Mouse (Mus musculus): ENCODE measurements around the gene Rpl14. TPM values are rescaled to one million over a fixed set of nuclear protein-coding genes. Genes with fewer than 3 reads are reported as not detected.
"Not testable (repeated sequence)": the region's sequence is repeated elsewhere in the genome, so short reads cannot be mapped to it uniquely, and the experiment has no call there.

Rpl14 gene
- polyA plus RNA-seq (2016; fragmentation: Nextera tagmentation; extraction: Ambion mirVana), result 722 and 731 TPM in 2 replicates

DNA sequence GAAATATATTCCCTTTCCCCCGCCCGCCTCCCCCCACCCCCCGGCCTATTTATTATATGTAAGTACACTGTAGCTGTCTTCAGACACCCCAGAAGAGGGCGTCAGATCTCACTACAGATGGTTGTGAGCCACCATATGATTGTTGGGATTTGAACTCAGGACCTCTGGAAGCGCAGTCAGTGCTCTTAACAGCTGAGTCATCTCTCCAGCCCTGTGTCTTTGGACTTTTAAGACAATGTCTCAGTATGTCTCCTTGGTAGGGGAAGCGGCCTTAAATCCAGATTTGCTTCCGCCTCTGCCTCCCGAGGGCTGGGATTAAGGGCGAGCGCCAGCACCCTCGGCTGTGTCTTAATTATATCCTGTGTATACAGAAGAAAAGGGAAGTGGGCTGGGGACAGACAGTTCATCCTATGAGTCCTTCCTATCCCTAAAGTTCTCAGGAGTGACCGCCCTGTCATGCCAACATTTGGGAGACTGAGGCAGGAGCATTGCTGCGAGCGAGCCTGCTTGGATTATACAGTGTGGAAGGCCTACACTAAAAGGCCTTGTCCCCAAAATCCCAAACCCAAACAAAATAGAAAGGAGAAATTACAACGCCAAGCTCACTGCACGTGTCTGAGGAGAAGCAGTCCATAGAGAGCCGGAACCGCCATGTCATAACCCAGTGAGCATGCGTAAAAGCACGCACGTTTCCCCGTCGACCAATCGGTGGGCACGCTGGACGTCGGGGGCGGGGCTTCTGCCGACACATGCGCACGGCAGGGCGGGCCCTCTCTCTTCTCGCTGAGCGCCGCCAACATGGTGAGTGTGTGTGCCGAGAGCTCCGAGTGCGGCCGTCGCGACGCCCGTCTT lies at the start of gene Rpl14:
Rpl14 (plus strand) TSS at position 704 of the 852 bp plus-strand sequence.
- H3K9ac ChIP-seq, result peak within 1 kb of the TSS; percentile 97
- H3K4me3 ChIP-seq, result peak within 1 kb of the TSS; percentile 87
- H3K4me2 ChIP-seq, result peak within 1 kb of the TSS; percentile 90
- no peaks in the 10 kb centered on the region for H3K27me3 ChIP-seq (replicated peaks)
- H3K9me3 ChIP-seq (replicated peaks), result 0 out of 2 replicates have a peak, but pooled peaks cover 3% of the 10 kb centered on the region
- WGBS (ENCODE audit: insufficient replicate concordance), result 4% methylated on average over 43 of the region's 43 CpGs
- H3K4me1 ChIP-seq, result peaks cover 85% of the 10 kb centered on the region
- peaks cover 46% of the 10 kb centered on the region for H3K36me3 ChIP-seq
- peak; percentile 90 for ATAC-seq
- peak within 1 kb of the TSS; percentile 89 for H3K27ac ChIP-seq

DNA sequence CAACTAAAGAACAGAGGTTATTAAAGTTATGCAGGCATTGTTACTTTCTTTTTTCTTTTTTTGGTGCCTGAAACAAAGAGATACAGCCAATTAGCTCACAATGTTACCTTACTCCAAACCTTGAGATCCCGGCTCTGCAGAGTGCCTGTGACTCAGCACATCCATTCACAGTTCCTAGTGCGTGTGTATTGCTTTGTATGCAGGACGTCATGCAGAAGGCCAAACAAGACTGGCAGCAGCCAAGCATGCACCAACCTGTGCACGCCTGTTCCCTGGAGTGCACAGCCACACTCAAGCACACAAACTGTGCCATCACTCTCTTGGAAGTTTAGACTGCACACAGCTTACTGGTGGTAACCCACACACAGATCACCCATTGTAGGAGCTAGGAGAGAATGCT lies 44.0 kb upstream of the Rpl14 start:
- H3K9me3 ChIP-seq (replicated peaks), result no peaks in the 10 kb centered on the region
- H3K4me3 ChIP-seq, result no peak overlapping the region
- no peak overlapping the region for H3K27ac ChIP-seq
- ATAC-seq, result no peak
- no peak overlapping the region for H3K9ac ChIP-seq
- WGBS (ENCODE audit: insufficient replicate concordance), result 59% methylated on average over 4 of the region's 4 CpGs
- 0 out of 2 replicates have a peak, but pooled peaks cover 3% of the 10 kb centered on the region for H3K27me3 ChIP-seq (replicated peaks)
- H3K4me1 ChIP-seq, result no peaks in the 10 kb centered on the region
- no peaks in the 10 kb centered on the region for H3K36me3 ChIP-seq
- no peak overlapping the region for H3K4me2 ChIP-seq

DNA sequence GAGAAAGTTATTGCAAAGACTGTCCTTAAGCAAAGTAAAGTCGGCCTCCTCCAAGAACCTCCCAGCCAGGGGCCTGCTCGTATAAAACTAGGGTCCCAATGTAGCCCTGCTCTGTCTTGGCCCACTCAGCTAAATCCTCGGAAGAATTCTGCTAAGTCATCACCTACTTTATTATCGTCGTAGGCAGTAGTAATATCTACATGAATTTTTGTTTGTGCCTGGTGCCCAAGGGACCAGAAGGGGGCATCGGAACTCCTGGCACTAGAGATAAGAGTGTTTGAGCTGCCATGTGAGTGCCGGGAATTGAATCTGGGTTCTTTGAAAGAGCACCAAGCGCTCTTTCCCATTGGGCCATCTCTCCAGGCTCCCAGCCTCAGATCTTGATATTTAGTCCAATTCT lies 43.3 kb upstream of the Rpl14 start:
- WGBS (ENCODE audit: insufficient replicate concordance), result 73% methylated on average over 8 of the region's 8 CpGs
- Histone ChIP-seq H3K36me3 (no peaks in the 10 kb centered on the region), H3K27me3 (replicated peaks) (no peaks in the 10 kb centered on the region), H3K4me1 (no peaks in the 10 kb centered on the region), H3K27ac (no peak overlapping the region), H3K9me3 (replicated peaks) (peaks cover 2% of the 10 kb centered on the region; the same call in 1 of the 2 replicates), H3K4me3 (no peak overlapping the region), H3K4me2 (no peak overlapping the region), H3K9ac (no peak overlapping the region)
- no peak for ATAC-seq

DNA sequence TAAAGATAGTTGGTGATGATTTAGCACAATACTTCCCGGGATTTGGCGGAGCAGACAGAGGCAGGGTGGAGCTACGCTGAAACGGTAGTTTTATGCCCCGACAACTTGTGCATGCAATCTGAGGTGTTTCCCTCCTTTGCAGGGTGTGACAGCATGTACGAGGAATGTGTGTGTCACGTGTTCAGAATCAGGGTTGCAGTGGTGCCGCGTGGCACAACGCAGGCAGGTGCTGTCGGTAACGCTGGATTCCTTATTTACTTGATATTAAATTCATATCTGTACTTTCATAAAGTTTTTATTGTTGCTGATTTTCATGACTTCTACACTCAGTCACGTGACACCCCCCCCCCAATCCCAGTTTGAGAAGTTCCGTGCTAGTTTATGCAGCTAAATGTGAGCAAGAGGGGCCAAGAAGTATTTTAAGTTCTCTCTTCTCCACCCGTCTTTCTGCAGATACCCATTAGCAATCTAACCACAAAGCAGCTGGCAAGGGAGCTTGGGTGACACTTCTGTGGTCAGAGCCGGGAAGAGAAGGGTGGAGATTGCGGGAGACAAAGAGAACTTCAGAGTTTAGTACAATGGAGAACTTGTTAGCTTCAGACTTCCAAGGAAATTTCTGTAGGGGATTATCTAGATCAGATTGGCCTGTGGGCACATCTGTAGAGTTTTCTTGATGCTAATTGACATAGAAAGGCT lies 42.3 kb upstream of the Rpl14 start:
- no peaks in the 10 kb centered on the region for H3K36me3 ChIP-seq
- H3K9ac ChIP-seq, result no peak overlapping the region
- H3K27ac ChIP-seq, result no peak overlapping the region
- no peak overlapping the region for H3K4me2 ChIP-seq
- H3K27me3 ChIP-seq (replicated peaks), result no peaks in the 10 kb centered on the region
- no peak overlapping the region for H3K4me3 ChIP-seq
- 68% methylated on average over 17 of the region's 17 CpGs for WGBS (ENCODE audit: insufficient replicate concordance)
- no peak for ATAC-seq
- no peaks in the 10 kb centered on the region for H3K4me1 ChIP-seq
- peaks cover 7% of the 10 kb centered on the region; the same call in 1 of the 2 replicates for H3K9me3 ChIP-seq (replicated peaks)

DNA sequence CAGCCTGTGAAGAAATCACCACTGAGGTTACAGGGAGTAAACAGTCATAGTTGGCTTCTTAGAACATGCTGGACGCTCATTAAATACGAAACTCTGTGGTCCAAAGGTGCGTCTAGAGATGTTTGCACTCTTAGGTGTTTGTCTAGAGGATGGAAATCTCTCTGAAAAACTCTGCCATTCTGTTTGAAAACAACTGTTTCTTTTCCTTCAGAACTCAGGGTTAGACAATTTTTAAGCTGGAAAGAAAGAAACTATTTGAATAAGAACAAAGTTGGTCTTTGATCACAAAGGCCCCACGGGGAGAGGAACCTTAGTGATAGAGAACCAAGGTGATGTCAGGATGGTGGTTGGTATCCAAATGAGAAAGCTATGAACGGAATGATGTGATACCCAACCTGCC lies 40.8 kb upstream of the Rpl14 start:
- WGBS (ENCODE audit: insufficient replicate concordance), result 72% methylated on average over 5 of the region's 5 CpGs
- H3K4me3 ChIP-seq, result no peak overlapping the region
- H3K27me3 ChIP-seq (replicated peaks), result no peaks in the 10 kb centered on the region
- no peak for ATAC-seq
- no peak overlapping the region for H3K4me2 ChIP-seq
- H3K9ac ChIP-seq, result no peak overlapping the region
- H3K27ac ChIP-seq, result no peak overlapping the region
- no peaks in the 10 kb centered on the region for H3K36me3 ChIP-seq
- H3K9me3 ChIP-seq (replicated peaks), result peaks cover 7% of the 10 kb centered on the region; the same call in 1 of the 2 replicates
- no peaks in the 10 kb centered on the region for H3K4me1 ChIP-seq

DNA sequence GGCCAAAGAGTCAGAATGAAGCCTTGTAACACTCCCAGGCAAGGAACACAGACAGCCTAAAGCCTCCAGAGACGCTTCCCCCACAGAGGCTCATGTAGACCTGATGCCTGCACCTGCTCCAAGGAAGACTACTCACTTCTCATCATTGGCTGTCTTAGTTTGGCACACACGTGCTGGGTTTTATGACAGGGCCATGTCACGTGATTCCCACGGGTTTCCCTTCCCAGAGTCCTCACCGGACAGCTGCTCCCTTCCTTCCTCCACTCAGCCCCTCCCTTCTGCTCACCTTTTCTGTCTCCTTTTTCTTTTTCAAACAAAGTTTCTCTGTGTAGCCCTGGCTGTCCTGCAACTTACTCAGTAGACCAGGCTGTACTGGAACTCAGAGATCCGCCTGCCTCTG lies 39.2 kb upstream of the Rpl14 start:
- Histone ChIP-seq H3K4me1 (no peaks in the 10 kb centered on the region), H3K27ac (no peak overlapping the region), H3K27me3 (replicated peaks) (0 out of 2 replicates have a peak, but pooled peaks cover 7% of the 10 kb centered on the region), H3K4me3 (no peak overlapping the region), H3K36me3 (no peaks in the 10 kb centered on the region), H3K9me3 (replicated peaks) (peaks cover 7% of the 10 kb centered on the region; the same call in 1 of the 2 replicates), H3K9ac (no peak overlapping the region), H3K4me2 (no peak overlapping the region)
- no peak for ATAC-seq
- WGBS (ENCODE audit: insufficient replicate concordance), result 70% methylated on average over 6 of the region's 6 CpGs

DNA sequence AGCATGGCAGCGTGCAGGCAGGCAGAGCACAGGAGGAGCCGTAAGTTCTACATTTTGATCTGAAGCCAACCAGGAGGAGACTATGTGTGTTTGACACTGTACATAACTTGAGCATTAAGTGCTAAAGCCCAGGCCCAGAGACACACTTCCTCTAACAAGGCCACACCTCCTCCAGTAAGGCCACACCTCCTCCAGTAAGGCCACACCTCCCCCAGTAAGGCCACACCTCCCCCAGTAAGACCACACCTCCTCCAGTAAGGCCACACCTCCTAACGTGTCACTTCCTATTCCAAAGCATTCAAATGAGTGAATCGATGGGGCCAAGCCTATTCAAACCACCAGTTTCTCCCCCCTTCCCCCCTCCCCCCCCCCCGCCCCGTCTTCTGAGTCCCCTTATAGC lies 38.6 kb upstream of the Rpl14 start:
- 67% methylated on average over 5 of the region's 6 CpGs for WGBS (ENCODE audit: insufficient replicate concordance)
- ATAC-seq, result no peak
- no peaks in the 10 kb centered on the region for H3K4me1 ChIP-seq

DNA sequence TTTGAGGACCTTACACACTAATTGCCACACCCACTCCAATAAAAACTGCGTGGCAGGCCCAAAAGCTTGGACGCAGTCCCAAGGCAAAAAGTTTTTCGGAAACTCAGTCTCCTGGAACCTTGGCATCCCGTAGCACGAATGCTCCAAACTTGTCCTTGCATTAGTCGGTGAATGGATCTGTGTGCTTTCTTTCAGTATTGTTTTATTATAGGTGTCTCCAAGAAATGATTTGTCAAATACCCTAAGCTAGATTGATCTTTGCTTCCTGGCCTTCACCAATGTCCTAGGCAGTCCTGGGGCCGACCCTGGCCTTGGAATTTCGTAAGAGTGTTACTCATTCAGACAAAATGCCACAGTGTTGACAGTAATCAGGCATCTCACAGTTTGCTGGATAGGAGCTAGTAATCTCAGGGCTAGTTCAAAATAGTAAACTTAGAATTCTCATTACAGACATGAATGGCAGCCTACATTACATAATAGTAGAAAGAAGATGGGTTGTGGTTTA lies 37.7 kb upstream of the Rpl14 start:
- H3K27me3 ChIP-seq (replicated peaks), result peaks cover 20% of the 10 kb centered on the region
- WGBS (ENCODE audit: insufficient replicate concordance), result 77% methylated on average over 8 of the region's 8 CpGs
- not testable (repeated sequence) for H3K4me1 ChIP-seq; H3K4me3 ChIP-seq; ATAC-seq; H3K9me3 ChIP-seq (replicated peaks); H3K27ac ChIP-seq; H3K4me2 ChIP-seq; H3K36me3 ChIP-seq; H3K9ac ChIP-seq

More for the DNA sequence above, 38.6 kb upstream of the Rpl14 start:
- H3K4me3 ChIP-seq, result no peak overlapping the region
- H3K9ac ChIP-seq, result no peak overlapping the region
- no peaks in the 10 kb centered on the region for H3K36me3 ChIP-seq
- peaks cover 7% of the 10 kb centered on the region; the same call in 1 of the 2 replicates for H3K9me3 ChIP-seq (replicated peaks)
- H3K27ac ChIP-seq, result no peak overlapping the region
- peaks cover 12% of the 10 kb centered on the region for H3K27me3 ChIP-seq (replicated peaks)
- H3K4me2 ChIP-seq, result no peak overlapping the region

DNA sequence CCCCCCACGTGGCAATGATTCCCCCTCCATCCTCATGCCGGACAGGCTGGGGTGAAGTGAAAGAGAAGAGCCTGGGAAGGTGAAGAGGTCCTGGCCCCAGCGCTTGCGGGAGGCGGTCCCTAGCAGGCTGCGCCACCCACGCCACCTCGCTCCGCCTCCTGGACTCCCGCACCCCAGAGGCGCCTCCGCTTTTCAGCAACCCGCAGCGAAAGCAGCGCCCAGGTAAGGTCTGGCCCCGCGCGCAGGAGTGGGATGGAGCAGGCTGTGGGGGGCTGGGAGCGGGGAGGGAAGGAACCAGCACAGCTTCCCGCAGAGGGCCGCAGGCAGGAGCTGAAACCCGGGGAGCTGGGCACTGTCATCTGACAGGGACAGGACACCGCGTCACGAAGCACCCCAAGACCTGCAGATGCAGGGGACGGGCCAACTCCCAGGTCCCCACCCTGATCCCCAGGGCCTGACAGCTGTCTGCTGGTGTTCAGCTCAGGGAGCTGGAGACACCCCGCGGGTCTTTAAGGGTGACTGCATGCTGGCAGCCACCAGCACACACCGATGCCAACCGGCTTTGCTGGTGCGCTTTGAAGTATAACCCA lies 31.5 kb upstream of the Rpl14 start, which contains the start of gene Entpd3:
Entpd3 (plus strand) TSS at position 157 of the 590 bp plus-strand sequence.
- Histone ChIP-seq H3K4me1 (peaks cover 7% of the 10 kb centered on the region), H3K9ac (peak within 1 kb of the TSS; percentile 35; the same call in 1 of the 2 replicates), H3K9me3 (replicated peaks) (no peaks in the 10 kb centered on the region), H3K4me3 (peak within 1 kb of the TSS; percentile 41), H3K4me2 (peak within 1 kb of the TSS; percentile 72), H3K27me3 (replicated peaks) (peaks cover 60% of the 10 kb centered on the region), H3K36me3 (no peaks in the 10 kb centered on the region), H3K27ac (no peak within 1 kb of the TSS)
- peak; percentile 54; the same call in 1 of the 2 replicates for ATAC-seq
- WGBS (ENCODE audit: insufficient replicate concordance), result 15% methylated on average over 31 of the region's 31 CpGs

DNA sequence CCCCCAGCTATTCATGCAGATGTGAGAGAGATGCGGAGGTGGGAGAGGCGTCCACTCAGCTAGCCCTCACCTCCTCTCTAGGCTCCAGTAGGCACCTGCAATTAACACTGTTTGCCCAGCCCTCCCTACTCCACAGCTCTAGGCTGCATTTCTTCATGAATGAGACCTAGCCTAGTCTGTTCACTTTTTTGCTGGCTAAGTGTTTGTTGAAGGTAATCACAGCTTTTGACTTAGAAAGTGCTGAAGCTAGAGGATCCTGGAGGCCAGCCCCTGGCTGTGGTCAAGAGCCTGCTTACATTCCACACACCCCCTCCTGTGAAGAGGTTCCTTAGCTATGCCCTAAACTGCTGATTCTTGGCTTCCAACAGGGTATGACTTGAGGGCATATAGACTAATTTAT lies 29.8 kb upstream of the Rpl14 start:
- no peaks in the 10 kb centered on the region for H3K36me3 ChIP-seq
- peaks cover 63% of the 10 kb centered on the region for H3K27me3 ChIP-seq (replicated peaks)
- H3K4me3 ChIP-seq, result no peak overlapping the region
- no peak overlapping the region for H3K9ac ChIP-seq
- ATAC-seq, result no peak
- 13% methylated on average over 2 of the region's 2 CpGs for WGBS (ENCODE audit: insufficient replicate concordance)
- peaks cover 7% of the 10 kb centered on the region for H3K4me1 ChIP-seq
- no peak overlapping the region for H3K4me2 ChIP-seq
- H3K9me3 ChIP-seq (replicated peaks), result no peaks in the 10 kb centered on the region
- no peak overlapping the region for H3K27ac ChIP-seq

DNA sequence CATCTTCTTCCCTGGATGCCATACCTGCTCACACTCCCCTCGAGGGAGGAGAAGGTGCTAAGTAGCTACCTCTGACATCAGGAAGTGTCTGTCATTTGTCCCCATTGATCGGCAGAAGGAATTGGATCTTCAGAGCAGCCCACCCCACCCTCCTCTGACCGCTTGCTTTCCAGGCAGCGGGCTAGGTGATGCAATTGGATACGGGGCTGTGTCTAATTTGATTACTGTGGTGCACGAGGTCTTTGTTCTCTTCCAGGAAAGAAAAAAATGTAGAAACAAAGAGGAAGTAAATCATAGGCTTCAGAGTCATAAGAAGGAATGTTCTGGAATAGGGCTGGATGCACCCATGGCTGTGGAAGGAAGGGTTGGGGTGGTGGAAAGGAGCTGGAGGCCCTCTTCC lies 29.0 kb upstream of the Rpl14 start:
- Histone ChIP-seq H3K36me3 (no peaks in the 10 kb centered on the region), H3K27ac (no peak overlapping the region), H3K9ac (no peak overlapping the region), H3K9me3 (replicated peaks) (no peaks in the 10 kb centered on the region), H3K4me2 (no peak overlapping the region), H3K4me1 (peaks cover 12% of the 10 kb centered on the region), H3K4me3 (no peak overlapping the region), H3K27me3 (replicated peaks) (peaks cover 60% of the 10 kb centered on the region)
- WGBS (ENCODE audit: insufficient replicate concordance), result 26% methylated on average over 6 of the region's 6 CpGs
- ATAC-seq, result no peak

All from liver, embryonic 12.5 days (tissue).